Mouse (Mus musculus) frontal cortex, postnatal 25 days (tissue): Measurements from ENCODE around the gene Slc5a4a.

Experiments used
- DNase-seq, 2 experiments: peaks; one replicate each; pipeline ENCODE4 v3.0.0; 2022; ENCODE audit warnings: low spot score in 2 of 2

Gene Slc5a4a

DNA sequence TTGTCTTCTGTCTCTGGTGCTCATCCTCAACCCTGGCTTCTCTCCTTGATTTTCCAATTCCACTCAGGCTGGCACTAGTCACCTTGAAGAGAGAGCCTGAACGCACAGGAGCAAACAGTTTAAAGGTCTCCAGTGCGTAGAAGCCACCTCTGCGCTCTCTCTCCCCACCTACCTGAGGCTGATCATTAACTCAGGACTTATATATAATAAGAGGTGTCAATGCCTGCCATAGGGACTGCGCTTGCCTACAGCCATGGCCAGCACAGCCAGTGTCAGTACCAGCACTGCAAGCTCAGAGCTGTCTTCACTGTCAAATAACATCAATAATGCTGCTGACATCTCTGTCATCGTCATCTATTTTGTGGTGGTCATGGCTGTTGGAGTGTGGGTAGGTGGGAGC lies at the start of gene Slc5a4a:
TSS of gene Slc5a4a (plus strand) at position 174 of the 400 bp plus-strand sequence.
- DNase-seq = no peak

DNA sequence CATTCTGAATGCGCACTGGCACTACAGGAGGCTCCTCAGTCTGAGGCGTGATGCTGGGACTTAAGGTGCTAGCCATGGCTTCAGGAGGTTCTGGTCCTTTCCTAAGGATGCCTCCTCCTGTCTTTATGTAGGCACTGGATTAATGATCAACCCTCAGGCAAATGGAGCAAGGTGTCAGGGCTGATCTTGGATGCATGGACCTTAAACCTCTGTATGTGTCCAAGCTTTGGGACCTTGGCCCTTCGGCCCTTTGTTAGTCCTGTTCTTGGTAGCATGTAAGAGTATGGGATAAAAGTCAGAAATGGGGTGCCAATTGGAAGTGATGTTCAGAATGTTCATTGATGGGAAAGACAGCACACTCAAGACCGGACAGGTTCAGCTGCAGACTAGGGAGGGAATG lies 36.4 kb upstream of the Slc5a4a start, which contains the start of gene Slc5a4b:
TSS of gene Slc5a4b (minus strand) at position 101 of the 400 bp plus-strand sequence.
- DNase-seq = no peak

- peak in 1 of 2 experiments; percentile 12 for DNase-seq
Observed at GRCm38 (mm10) chr10:76117966-76118365, 29.3 kb upstream of the Slc5a4a start.

DNA sequence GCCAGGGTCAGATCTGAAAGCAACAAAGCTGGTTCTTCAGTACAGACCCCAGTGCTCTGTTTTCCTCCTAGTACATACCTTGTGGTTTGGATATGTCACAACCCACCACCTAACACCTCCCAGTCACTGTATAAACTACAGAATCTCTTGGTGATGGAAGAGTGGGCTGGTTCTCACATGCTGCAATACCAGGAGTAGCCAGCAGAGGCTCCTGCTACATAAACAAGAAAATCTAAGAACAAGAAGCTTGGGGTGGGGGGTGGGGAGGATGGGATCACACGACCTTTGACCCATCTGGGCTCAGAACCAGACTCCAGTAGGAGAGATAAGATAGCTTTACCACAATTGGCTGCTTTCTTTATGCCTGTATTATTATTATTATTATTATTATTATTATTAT lies 28.5 kb upstream of the Slc5a4a start:
- no peak for DNase-seq

GRCm38 (mm10) chr10:76120124-76120711 lies 27.0 kb upstream of the Slc5a4a start:
- no peak for DNase-seq

DNA sequence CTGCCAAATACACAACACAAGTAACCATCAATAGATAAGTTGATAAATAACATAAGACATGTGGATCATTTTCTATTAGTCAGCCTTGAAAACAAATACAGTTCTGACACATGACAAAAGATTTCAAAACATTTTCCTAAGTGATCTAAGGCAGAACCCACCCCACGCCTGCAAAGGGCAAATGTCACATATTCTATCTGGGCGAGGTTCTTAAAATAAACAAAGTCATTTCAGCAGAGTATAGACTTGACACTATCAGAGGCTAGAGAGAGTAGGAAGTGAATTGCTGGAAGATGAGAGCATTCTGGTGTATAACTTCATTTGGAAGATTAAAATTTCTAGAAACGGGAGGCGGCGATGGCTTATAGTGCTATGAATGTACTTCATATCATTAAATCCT lies 25.8 kb upstream of the Slc5a4a start:
- no peak for DNase-seq

DNA sequence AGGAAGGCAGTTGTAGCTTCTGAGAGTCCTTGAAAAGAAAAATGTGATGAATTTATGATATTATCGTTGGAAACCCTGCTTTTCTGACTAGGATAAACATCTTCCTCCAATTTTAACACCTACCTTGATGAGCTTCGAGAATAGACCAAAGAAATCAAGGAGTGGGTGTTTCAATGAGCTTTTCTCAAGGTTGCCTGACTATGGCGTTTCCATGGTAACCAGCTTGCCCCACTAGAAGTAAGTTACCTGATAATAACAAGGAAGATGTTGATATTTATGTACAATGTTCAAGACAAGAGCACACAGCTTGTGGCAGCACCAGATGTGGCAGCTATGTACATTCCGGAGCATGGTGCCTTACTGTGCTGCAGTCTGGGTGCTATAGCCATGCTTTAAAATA lies 14.7 kb upstream of the Slc5a4a start:
- DNase-seq = no peak

DNA sequence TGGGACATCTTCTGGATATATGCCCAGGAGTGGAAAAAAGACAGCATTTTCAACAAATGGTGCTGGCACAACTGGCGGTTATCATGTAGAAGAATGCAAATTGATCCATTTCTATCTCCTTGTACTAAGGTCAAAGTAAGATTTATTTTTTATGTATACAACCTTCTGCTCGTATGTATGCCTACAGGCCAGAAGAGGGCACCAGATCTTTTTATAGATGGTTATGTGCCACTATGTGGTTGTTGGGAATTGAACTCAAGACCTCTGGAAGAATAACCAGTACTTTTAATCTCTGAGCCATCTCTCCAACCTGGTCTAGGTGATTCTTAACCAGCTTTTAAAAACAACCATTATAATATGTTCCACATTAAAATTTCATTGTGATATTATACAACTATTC lies 10.9 kb upstream of the Slc5a4a start:
- DNase-seq = no peak

GRCm38 (mm10) chr10:76146846-76147245 lies 405 bp upstream of the Slc5a4a start:
- DNase-seq = no peak

DNA sequence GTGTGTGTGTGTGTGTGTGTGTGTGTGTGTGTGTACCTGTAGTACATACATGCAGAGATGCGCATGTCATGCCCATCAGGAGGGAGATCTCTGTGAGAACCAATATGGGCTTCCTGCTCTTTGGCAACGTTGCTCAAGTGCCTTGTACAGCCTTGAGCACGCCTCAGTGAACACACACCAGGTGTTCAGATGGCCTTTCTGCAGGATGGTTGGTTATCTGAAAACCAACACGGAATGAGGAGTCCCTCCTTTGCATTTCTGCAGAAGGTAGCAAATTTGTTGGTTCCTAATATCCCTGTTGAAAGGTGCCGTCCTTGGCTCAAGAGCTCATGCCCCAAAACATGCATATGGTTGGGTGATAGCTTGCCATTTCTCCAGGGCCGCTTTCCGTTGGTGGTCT lies 8.7 kb downstream of the Slc5a4a start:
- no peak for DNase-seq

- DNase-seq = no peak
Observed at GRCm38 (mm10) chr10:76157528-76157927, 10.3 kb downstream of the Slc5a4a start.

DNA sequence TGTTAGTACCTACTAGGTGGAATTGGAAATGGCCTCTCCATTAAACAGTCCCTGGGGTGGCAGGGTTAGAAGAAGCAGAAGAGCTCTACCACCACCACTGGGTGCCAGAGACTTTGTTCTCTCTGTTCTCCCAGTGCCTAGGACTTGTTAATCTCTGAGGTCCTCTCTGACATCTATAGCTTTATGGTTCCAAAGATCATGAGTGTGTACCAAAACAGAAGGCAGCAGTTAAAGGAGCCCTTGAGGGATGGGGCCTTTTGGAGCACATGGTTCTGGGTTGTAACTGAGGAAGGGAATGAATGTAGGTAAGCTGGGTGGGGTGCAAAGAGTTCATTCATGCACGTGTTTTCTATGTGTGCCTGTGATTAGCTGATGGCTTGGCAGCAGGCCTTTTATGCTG lies 10.8 kb downstream of the Slc5a4a start:
- no peak for DNase-seq

DNA sequence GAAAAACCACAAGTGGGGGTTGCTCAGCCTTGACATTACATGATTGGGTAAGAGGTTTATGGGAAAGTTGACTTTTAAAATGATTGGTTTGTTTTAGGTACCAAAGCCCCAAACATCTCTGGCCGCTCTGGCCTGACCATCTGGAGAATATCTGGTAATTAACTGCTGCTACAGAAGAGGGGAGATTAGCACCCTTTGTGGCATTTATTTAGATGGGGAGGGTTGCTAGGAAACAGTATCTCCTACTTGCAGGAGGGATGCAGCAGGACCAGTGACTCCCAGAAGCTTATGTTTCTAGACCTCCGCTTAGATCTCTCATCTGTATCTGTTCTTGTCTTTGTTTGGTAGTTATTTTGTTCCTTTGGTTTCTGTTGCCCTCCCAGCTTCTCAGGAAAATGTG lies 27.6 kb downstream of the Slc5a4a start:
- no peak for DNase-seq

- DNase-seq = no peak
Observed at GRCm38 (mm10) chr10:76185216-76185615, 38.0 kb downstream of the Slc5a4a start.

- DNase-seq = no peak
Observed at GRCm38 (mm10) chr10:76188010-76188409, 40.8 kb downstream of the Slc5a4a start.

- no peak for DNase-seq
Observed at GRCm38 (mm10) chr10:76201416-76201815, 54.2 kb downstream of the Slc5a4a start.

GRCm38 (mm10) chr10:76201978-76202377 lies 54.7 kb downstream of the Slc5a4a start:
- peak; percentile 60 to 61 for DNase-seq

GRCm38 (mm10) chr10:76203798-76204283 lies 56.6 kb downstream of the Slc5a4a start:
- no peak for DNase-seq

DNA sequence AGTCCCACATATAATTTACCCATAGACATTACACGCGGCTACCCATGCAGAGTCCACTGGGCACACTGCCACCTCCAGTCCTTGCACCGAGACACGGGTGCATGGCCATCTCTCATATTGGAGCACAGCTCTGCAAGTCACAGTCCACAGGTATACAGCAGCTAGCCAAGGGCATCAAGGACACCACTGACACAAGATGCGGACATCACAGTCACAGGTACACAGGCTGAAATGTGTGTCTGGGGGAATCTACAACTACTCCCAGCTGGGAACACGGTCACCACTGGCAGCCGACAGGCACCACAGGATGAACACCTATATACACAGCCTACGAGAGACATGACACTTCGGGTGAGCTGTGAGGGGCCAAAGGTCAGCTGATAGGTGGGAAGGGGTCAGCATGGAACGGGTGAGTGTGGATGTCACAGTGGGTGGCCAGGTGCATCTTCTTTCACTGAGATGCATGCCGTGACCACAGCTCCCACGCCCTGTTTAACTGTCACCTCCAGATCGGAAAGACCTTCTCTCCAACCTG lies 60.1 kb downstream of the Slc5a4a start:
- DNase-seq = no peak

DNA sequence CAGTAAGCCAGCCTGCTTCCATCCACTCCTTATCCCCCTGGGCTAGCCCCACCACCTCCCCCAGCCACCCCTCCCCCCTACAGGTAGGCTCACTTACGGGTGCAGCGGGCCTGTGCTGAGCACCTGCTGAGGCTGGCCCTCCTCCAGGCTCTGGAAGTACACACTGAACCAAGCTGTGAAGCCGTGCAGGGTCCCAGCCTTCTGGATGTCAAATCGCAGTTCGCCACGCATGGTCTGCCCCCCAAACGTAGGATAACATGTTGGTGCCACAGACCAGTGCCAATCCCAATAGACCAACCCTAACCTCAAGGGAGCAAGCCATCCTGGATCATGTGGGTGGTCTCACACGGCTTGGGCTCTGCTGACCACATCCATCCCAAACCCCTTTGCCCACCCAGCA lies 62.0 kb downstream of the Slc5a4a start:
- no peak for DNase-seq

GRCm38 (mm10) chr10:76210806-76211205 lies 63.6 kb downstream of the Slc5a4a start:
- DNase-seq = no peak

GRCm38 (mm10) chr10:76212121-76212520 lies 64.9 kb downstream of the Slc5a4a start:
- no peak for DNase-seq

DNA sequence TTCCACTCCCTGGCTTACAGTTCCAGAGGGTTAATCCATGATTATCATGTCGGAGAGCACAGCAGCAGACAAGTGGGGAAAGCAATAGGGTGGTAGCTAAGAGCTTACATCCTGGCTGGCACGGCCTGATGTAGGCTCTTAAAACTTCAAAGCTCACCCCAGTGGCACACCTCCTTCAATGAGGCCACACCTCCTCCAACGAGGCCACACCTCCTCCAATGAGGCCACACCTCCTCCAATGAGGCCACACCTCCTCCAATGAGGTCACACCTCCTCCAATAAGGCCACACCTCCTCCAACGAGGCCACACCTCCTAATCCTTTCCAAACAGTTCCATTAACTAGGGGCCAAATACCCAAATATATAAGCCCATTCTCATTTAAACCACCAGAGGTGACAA lies 66.9 kb downstream of the Slc5a4a start:
- DNase-seq = no peak

- DNase-seq = no peak
Observed at GRCm38 (mm10) chr10:76217056-76217455, 69.8 kb downstream of the Slc5a4a start.
